Mouse (Mus musculus) liver, postnatal 0 days (tissue): Measurements from ENCODE around the gene Trim58. TPM values are rescaled to one million over a fixed set of nuclear protein-coding genes. Genes with fewer than 3 reads are reported as not detected.

Experiments used
- ATAC-seq: fragments of 200-750 bp; cut with Nextera tagmentation; 2 replicates; pipeline ENCODE4 v1.8.0; 2017; ENCODE audit warnings: mild to moderate bottlenecking, moderate library complexity
- DNase-seq: peaks from one replicate; pipeline ENCODE4 v3.0.0-alpha.2; 2016
- H3K27ac ChIP-seq: fragments of 300-500 bp; sonication (generic); 2 replicates; pipeline ENCODE4 v1.5.1; 2014; ENCODE audit warnings: antibody characterized with exemption, moderate library complexity, mild to moderate bottlenecking, low read depth
- H3K27me3 ChIP-seq: fragments of 300-500 bp; sonication (generic); 2 replicates; pipeline ENCODE4 v1.6.1; 2014; ENCODE audit warnings: low read length, control low read depth, mixed read lengths; ENCODE audit not compliant: insufficient read depth
- H3K36me3 ChIP-seq: fragments of 300-500 bp; sonication (generic); replicated peaks from 2 replicates; pipeline ENCODE4 v1.6.1; 2014; ENCODE audit warnings: mild to moderate bottlenecking, control low read depth, low read length, moderate library complexity, mixed read lengths; ENCODE audit not compliant: insufficient read depth
- H3K4me1 ChIP-seq: fragments of 300-500 bp; sonication (generic); 2 replicates; pipeline ENCODE4 v1.6.1; 2014; ENCODE audit warnings: antibody characterized with exemption, mild to moderate bottlenecking, control low read depth; ENCODE audit not compliant: insufficient read depth
- H3K4me2 ChIP-seq: fragments of 300-500 bp; sonication (generic); 2 replicates; pipeline ENCODE4 v1.6.1; 2014; ENCODE audit warnings: low read depth, mild to moderate bottlenecking, low read length, moderate library complexity, mixed read lengths
- H3K4me3 ChIP-seq: fragments of 300-500 bp; sonication (generic); 2 replicates; pipeline ENCODE4 v1.5.1; 2014; ENCODE audit warnings: low read depth, low read length
- H3K9ac ChIP-seq: fragments of 300-500 bp; sonication (generic); replicated peaks from 2 replicates; pipeline ENCODE4 v1.6.1; 2014; ENCODE audit warnings: mild to moderate bottlenecking, moderate library complexity
- H3K9me3 ChIP-seq: fragments of 300-500 bp; sonication (generic); 2 replicates; pipeline ENCODE4 v1.6.1; 2016; ENCODE audit warnings: mild to moderate bottlenecking, control low read depth, low read length, mixed read lengths
- CTCF ChIP-seq: sonication (generic); IDR thresholded peaks from 2 replicates; pipeline ENCODE4 v1.5.1; 2016; ENCODE audit warnings: antibody characterized with exemption, low read depth
- EP300 ChIP-seq: IDR thresholded peaks from 2 replicates; pipeline ENCODE4 v1.6.1; 2016; ENCODE audit warnings: antibody characterized with exemption, low read depth, mild to moderate bottlenecking
- WGBS: fragments of 180-500 bp; shearing (Covaris S2); extraction: QIAGEN DNeasy Blood & Tissue Kit; methylation state at CpG from one replicate; pipeline ENCODE4 v1.1.7; 2014; ENCODE audit not compliant: insufficient replicate concordance; 5-methylcytosine and 5-hydroxymethylcytosine counted together
- polyA plus RNA-seq: library from polyadenylated mRNA; unstranded; fragments of >200 nt; fragmentation: Nextera tagmentation; extraction: Ambion mirVana; gene quantifications from 2 replicates; pipeline ENCODE4 v1.2.1, GENCODE M21; 2015

Trim58 gene
- polyA plus RNA-seq, 1 experiment from 2014 or later: 5.9 TPM

DNA sequence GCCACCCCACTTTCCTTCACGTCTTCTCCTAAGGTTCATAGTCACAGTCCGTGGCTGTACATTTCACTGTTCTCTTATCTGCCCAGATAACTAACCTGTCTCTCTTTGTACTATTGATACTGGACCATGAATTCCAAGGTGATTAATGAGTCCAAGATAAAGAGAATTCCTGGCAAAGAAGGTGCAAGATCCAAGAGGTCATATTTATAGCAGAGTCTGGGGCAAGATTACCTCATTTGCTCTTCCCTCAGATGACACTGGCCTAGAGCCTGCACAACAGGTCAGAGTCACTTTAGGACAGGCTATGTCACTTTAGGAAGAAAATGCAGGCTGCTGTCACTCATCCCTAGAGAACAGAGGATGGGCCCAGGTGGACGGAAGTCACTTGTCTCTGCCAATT is 35.0 kb upstream of the Trim58 start:
- Histone ChIP-seq H3K36me3 (no peaks in the 10 kb centered on the region), H3K27ac (0 out of 2 replicates have a peak overlapping the region, but pooled peaks have one; percentile 11), H3K27me3 (no peaks in the 10 kb centered on the region), H3K4me2 (no peak overlapping the region), H3K4me1 (peaks cover 7% of the 10 kb centered on the region; the same call in 1 of the 2 replicates), H3K9me3 (no peaks in the 10 kb centered on the region), H3K9ac (no peak overlapping the region), H3K4me3 (no peak overlapping the region)
- ATAC-seq: peak; percentile 77
- no peak for DNase-seq
- TF ChIP-seq CTCF (no peak), EP300 (no peak)
- 48% methylated on average over 3 of the region's 3 CpGs for WGBS

DNA sequence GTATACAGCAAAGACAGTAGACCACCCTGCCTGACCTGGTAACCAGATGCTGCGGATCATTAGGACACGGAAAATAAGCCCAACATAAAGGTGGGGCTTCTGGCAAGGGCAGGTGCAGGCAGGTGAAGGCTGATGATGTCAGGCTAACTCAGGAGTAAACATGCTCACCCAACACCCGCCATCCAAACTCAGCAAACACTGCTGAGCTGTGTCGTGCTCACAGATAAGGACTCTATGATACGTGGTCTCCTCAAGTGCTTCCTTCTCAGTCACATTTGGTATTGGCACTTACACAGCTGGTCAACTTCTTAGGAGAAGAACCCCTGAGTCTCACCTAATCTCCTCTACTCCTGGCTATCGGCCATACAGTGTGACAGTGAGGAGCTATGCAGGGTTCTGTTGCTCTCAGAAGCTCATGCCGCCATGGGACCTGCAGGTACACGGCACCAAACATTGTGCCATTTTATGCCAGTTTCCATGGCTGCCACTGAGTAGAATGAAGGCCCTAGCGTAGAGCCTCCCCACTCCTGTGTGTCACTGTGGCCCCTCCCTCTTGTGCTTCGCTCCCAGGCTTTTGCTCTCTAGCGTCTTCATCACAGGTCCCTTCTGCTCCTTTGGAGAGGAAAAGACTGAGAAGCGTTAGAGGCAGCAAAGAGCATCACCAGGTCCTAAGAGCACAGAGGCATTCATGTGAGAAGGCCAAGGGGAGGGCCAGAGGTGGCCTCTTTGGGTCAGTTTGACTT is 33.9 kb upstream of the Trim58 start:
- no peak for ATAC-seq
- DNase-seq: no peak
- no peak overlapping the region for H3K9ac ChIP-seq
- TF ChIP-seq CTCF (no peak), EP300 (no peak)
- no peak overlapping the region for H3K27ac ChIP-seq
- 73% methylated on average over 12 of the region's 12 CpGs for WGBS
- H3K27me3 ChIP-seq: no peaks in the 10 kb centered on the region
- H3K9me3 ChIP-seq: no peaks in the 10 kb centered on the region
- no peak overlapping the region for H3K4me3 ChIP-seq
- H3K36me3 ChIP-seq: no peaks in the 10 kb centered on the region
- H3K4me1 ChIP-seq: peaks cover 7% of the 10 kb centered on the region; the same call in 1 of the 2 replicates
- no peak overlapping the region for H3K4me2 ChIP-seq

DNA sequence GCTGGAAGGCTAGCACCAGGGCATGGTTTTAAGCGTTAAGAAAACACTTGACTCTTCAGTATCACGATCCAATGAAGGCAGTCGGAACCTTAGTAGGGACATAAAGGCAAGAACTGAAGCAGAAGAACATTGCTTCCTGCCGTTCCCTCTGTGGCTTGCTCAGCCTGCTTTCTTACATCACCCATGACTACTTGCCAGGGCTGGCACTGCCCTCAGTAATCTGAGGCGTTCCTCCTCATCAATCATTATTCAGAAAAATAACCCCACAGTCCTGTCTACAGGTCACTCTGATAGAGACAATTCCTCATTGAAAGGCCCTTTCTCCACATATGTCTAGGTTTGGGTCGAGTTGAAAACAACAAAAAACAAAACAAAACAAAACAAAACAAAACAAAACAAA is 33.2 kb upstream of the Trim58 start:
- no peak overlapping the region for H3K27ac ChIP-seq
- 81% methylated on average over 6 of the region's 6 CpGs for WGBS
- H3K4me1 ChIP-seq: peaks cover 7% of the 10 kb centered on the region; the same call in 1 of the 2 replicates
- DNase-seq (no peak), ATAC-seq (no peak)
- H3K9ac ChIP-seq: no peak overlapping the region
- no peak overlapping the region for H3K4me2 ChIP-seq
- no peaks in the 10 kb centered on the region for H3K27me3 ChIP-seq
- no peak overlapping the region for H3K4me3 ChIP-seq
- H3K9me3 ChIP-seq: no peaks in the 10 kb centered on the region
- no peak for TF ChIP-seq EP300
- no peak for TF ChIP-seq CTCF
- H3K36me3 ChIP-seq: no peaks in the 10 kb centered on the region

DNA sequence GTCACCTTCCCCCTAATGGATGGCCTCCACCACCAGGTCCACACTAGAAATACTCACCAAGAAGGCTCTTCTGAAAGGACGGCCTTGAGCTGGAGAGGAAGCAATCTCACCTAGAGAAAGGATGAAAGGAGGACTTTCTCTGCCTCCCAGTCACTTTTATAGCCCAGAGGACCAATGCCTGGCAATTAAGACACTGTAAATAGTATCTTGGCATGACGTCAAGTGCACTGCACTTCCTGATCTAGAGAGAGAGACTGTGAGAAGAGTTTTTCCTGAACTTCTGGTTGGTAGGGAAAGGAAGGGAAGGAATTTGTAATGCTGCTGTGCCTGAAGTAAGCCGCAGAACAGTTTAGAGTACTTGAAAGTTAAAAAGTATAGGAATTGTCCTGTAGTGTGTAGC is 26.9 kb upstream of the Trim58 start:
- WGBS: 56% methylated on average over 3 of the region's 3 CpGs
- DNase-seq: no peak

DNA sequence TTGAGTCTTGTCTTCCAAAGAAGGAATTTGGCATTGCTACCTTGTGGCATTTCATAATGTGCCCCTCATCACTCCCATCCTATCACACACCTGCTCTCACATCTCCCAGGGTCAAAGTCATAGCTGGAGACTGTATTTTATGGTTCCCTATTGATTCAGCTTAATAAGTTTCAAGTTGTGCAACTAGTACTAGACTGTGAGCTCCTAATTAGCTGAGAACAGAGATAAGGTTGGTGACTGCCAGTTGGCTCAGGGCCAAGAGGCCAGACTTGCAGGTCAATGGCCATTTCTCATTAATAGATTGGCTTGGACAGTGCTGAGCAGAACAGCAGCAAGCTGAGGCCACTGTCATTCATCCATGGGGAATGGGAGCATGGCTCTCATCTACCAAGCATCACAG is 25.7 kb upstream of the Trim58 start:
- Histone ChIP-seq H3K27me3 (no peaks in the 10 kb centered on the region), H3K27ac (no peak overlapping the region), H3K9me3 (no peaks in the 10 kb centered on the region), H3K4me2 (no peak overlapping the region), H3K9ac (no peak overlapping the region), H3K4me3 (no peak overlapping the region), H3K36me3 (no peaks in the 10 kb centered on the region), H3K4me1 (peaks cover 9% of the 10 kb centered on the region; the same call in 1 of the 2 replicates)
- DNase-seq: peak; percentile 47
- TF ChIP-seq EP300 (0 out of 2 replicates have a peak, but pooled peaks have one; percentile 10), CTCF (no peak)
- no peak for ATAC-seq

More for the DNA sequence above, 26.9 kb upstream of the Trim58 start:
- Histone ChIP-seq H3K4me3 (no peak overlapping the region), H3K27me3 (no peaks in the 10 kb centered on the region), H3K9me3 (no peaks in the 10 kb centered on the region), H3K36me3 (no peaks in the 10 kb centered on the region), H3K9ac (no peak overlapping the region), H3K4me2 (no peak overlapping the region), H3K27ac (no peak overlapping the region), H3K4me1 (peaks cover 9% of the 10 kb centered on the region; the same call in 1 of the 2 replicates)
- TF ChIP-seq EP300: no peak
- TF ChIP-seq CTCF: no peak
- no peak for ATAC-seq

DNA sequence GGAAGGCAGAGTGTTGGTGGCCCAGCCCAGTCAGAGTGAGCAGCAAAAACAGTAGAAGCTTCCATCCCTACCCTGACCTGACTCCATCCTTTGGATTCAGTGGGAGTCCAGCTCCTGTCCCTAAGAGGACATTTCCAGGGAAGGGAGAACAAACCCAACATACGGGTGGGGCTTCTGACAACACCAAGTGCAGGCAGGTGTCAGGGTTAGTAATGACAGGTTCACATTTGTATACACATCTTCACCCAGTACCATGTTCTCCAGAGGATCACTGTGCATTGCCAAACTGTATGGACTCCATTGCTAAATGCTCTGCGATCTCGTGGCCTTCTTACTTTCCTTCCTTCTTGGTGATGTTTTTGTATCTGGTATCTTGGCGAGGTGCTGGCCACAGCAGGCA is 24.3 kb upstream of the Trim58 start, which contains the start of gene 2210407C18Rik:
Gene 2210407C18Rik, minus strand, starts transcription at position 101 of the 400 bp plus-strand sequence.
- ATAC-seq (no peak), DNase-seq (no peak)
- no peak for TF ChIP-seq EP300
- TF ChIP-seq CTCF: no peak
- peaks cover 9% of the 10 kb centered on the region; the same call in 1 of the 2 replicates for H3K4me1 ChIP-seq
- H3K9ac ChIP-seq: no peak within 1 kb of the TSS
- 72% methylated on average over 4 of the region's 4 CpGs for WGBS
- no peaks in the 10 kb centered on the region for H3K36me3 ChIP-seq
- H3K4me2 ChIP-seq: no peak within 1 kb of the TSS
- no peak within 1 kb of the TSS for H3K27ac ChIP-seq
- no peaks in the 10 kb centered on the region for H3K9me3 ChIP-seq
- H3K4me3 ChIP-seq: no peak within 1 kb of the TSS
- no peaks in the 10 kb centered on the region for H3K27me3 ChIP-seq
